Mouse (Mus musculus): ENCODE results near the gene Vegfa.

Gene Vegfa

GRCm38 (mm10) chr17:46051356-46051755 is 19.2 kb upstream of the Vegfa start:
- CTCF ChIA-PET = interaction anchor here (0.6 kb wide), 1 partner anchor 213 kb away, joined by 3 read pairs; no protein-coding TSS in a partner anchor

- CTCF ChIA-PET = no interaction called here
Measured at GRCm38 (mm10) chr17:46049567-46049966, 17.4 kb upstream of the Vegfa start.

GRCm38 (mm10) chr17:46048184-46048583 is 16.0 kb upstream of the Vegfa start:
- CTCF ChIA-PET = interaction anchor here (0.9 kb wide), 1 partner anchor 19 kb away, joined by 3 read pairs; no protein-coding TSS in a partner anchor

GRCm38 (mm10) chr17:46045742-46046141 is 13.6 kb upstream of the Vegfa start:
- CTCF ChIA-PET = no interaction called here

GRCm38 (mm10) chr17:46044953-46045352 is 12.8 kb upstream of the Vegfa start:
- CTCF ChIA-PET = no interaction called here

GRCm38 (mm10) chr17:46042158-46042557 is 10.0 kb upstream of the Vegfa start:
- CTCF ChIA-PET = no interaction called here

- CTCF ChIA-PET = no interaction called here
Measured at GRCm38 (mm10) chr17:46041679-46042078, 9.5 kb upstream of the Vegfa start.

GRCm38 (mm10) chr17:46041223-46041622 is 9.1 kb upstream of the Vegfa start:
- CTCF ChIA-PET = no interaction called here

- CTCF ChIA-PET = no interaction called here
Measured at GRCm38 (mm10) chr17:46040561-46040960, 8.4 kb upstream of the Vegfa start.

- CTCF ChIA-PET = no interaction called here
Measured at GRCm38 (mm10) chr17:46038906-46039305, 6.7 kb upstream of the Vegfa start.

GRCm38 (mm10) chr17:46036400-46036799 is 4.2 kb upstream of the Vegfa start:
- CTCF ChIA-PET = no interaction called here

GRCm38 (mm10) chr17:46034110-46034509 is 1.9 kb upstream of the Vegfa start:
- CTCF ChIA-PET = interaction anchor here (1.3 to 2.9 kb wide), 2 partner anchors 301 to 303 kb away, joined by 3 to 27 read pairs; partner anchors contain the start of gene 1600014C23Rik

- CTCF ChIA-PET = interaction anchor here (0.6 to 2.9 kb wide), 2 partner anchors 66 to 300 kb away, joined by 3 to 27 read pairs; partner anchors contain the start of gene 1600014C23Rik
Measured at GRCm38 (mm10) chr17:46033607-46034006, 1.4 kb upstream of the Vegfa start.

GRCm38 (mm10) chr17:46033122-46033521 is 953 bp upstream of the Vegfa start:
- CTCF ChIA-PET = interaction anchor here (0.5 to 2.9 kb wide), 5 partner anchors 64 to 300 kb away, joined by 3 to 27 read pairs (median 5); partner anchors contain the start of gene 1600014C23Rik

GRCm38 (mm10) chr17:46031621-46032211 is 453 bp downstream of the Vegfa start:
- CTCF ChIA-PET = interaction anchor here (0.5 to 2.9 kb wide), 2 partner anchors 298 to 581 kb away, joined by 3 to 27 read pairs; partner anchors contain the start of gene 1600014C23Rik

- CTCF ChIA-PET = interaction anchor here (2.9 kb wide), 1 partner anchor 297 kb away, joined by 27 read pairs; the partner anchor contains the start of gene 1600014C23Rik
Measured at GRCm38 (mm10) chr17:46030731-46031620, 1.2 kb downstream of the Vegfa start.

- CTCF ChIA-PET = interaction anchor here (0.5 to 0.6 kb wide), 2 partner anchors 28 to 1683 kb away, joined by 3 read pairs; no protein-coding TSS in a partner anchor
Measured at GRCm38 (mm10) chr17:46030323-46030730, 1.8 kb downstream of the Vegfa start.

- CTCF ChIA-PET = interaction anchor here (0.5 to 1.0 kb wide), 3 partner anchors 19 to 1683 kb away, joined by 3 read pairs; no protein-coding TSS in a partner anchor
Measured at GRCm38 (mm10) chr17:46029554-46030207, 2.5 kb downstream of the Vegfa start.

- CTCF ChIA-PET = interaction anchor here (1.0 kb wide), 1 partner anchor 19 kb away, joined by 3 read pairs; no protein-coding TSS in a partner anchor
Measured at GRCm38 (mm10) chr17:46029052-46029553, 3.1 kb downstream of the Vegfa start.

- CTCF ChIA-PET = interaction anchor here (0.7 to 1.0 kb wide), 2 partner anchors 20 to 30 kb away, joined by 3 to 6 read pairs; no protein-coding TSS in a partner anchor
Measured at GRCm38 (mm10) chr17:46028210-46029051, 3.7 kb downstream of the Vegfa start.

All from spleen, embryonic (tissue).